Mouse (Mus musculus): ENCODE measurements around the gene Stx11.

- TF ChIP-seq CTCF (IDR thresholded peaks at IDR 0.05; ENCODE audit: low read depth, low read length) (no peak), TAL1 (conservative IDR thresholded peaks at IDR 0.05; ENCODE audit: low read depth, low read length) (no peak), POLR2AphosphoS5 (IDR thresholded peaks at IDR 0.05; ENCODE audit: insufficient replicate concordance, low read depth, low read length) (no peak), GATA1 (IDR thresholded peaks at IDR 0.05; ENCODE audit: borderline replicate concordance, low read length) (no peak), GATA2 (IDR thresholded peaks at IDR 0.05; ENCODE audit: borderline replicate concordance, low read depth, low read length) (no peak)
These were observed 46.5 kb downstream of the Stx11 start for GRCm38 (mm10) chr10:12917626-12918025.

Measured in G1E (cell line).